Mouse (Mus musculus): ENCODE data around the gene Tspan5. TPM values are rescaled to one million over a fixed set of nuclear protein-coding genes. Genes with fewer than 3 reads are reported as not detected.

Tspan5 gene
- total RNA-seq, 2 experiments from 2014 or later, result 201 to 205 TPM

DNA sequence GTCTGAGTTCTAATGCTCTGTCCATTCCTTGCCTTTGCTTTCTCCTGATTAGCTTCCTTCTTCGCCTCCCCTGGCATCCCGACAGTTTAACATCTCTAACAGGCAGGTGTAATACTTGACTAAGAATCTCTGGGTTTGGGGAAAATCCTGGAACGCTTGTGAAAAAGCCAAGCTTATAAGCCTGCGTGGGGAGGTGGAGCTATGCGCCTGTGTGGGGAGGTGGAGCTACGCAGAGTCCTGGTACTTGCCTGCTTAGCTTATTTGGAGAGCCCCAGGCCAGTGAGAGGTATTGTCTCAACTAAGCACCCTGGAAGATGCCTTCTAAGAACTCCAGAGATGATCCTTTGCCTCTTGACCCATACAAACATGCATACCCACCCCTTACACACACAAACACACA lies 95.7 kb downstream of the Tspan5 start:
- no peak for DNase-seq (ENCODE audit: extremely low spot score in 1 of 2, low spot score in 1 of 2)

DNA sequence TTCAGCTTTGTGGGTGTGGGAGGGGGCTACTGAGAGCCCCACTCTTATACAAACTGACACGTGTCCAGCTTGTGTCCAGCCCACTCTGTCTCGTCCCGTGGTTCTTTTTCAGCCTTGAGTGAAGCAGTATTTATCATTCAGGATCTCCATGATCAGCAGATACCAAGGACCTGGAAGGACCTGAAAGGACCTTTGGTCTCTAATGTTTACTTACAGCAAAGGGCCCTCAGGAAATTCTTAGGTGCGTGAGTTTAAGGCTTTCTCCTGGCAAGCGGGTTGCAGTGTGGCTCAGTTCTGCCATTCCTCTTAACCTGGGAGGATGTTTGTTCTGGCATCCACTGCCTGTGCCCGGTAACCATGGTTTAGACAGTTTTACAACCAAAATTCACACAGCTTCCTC lies 97.7 kb downstream of the Tspan5 start:
- no peak for DNase-seq (ENCODE audit: extremely low spot score in 1 of 2, low spot score in 1 of 2)

GRCm38 (mm10) chr3:138841288-138841687 lies 99.3 kb downstream of the Tspan5 start:
- no peak for DNase-seq (ENCODE audit: extremely low spot score in 1 of 2, low spot score in 1 of 2)

GRCm38 (mm10) chr3:138843180-138843579 lies 101.2 kb downstream of the Tspan5 start:
- no peak for DNase-seq (ENCODE audit: extremely low spot score in 1 of 2, low spot score in 1 of 2)

- DNase-seq (ENCODE audit: extremely low spot score in 1 of 2, low spot score in 1 of 2), result no peak
Measured at GRCm38 (mm10) chr3:138843641-138844040, 101.6 kb downstream of the Tspan5 start.

GRCm38 (mm10) chr3:138845820-138846219 lies 103.8 kb downstream of the Tspan5 start:
- no peak for DNase-seq (ENCODE audit: extremely low spot score in 1 of 2, low spot score in 1 of 2)

GRCm38 (mm10) chr3:138847809-138848208 lies 105.8 kb downstream of the Tspan5 start:
- no peak for DNase-seq (ENCODE audit: extremely low spot score in 1 of 2, low spot score in 1 of 2)

GRCm38 (mm10) chr3:138849755-138850301 lies 107.8 kb downstream of the Tspan5 start:
- no peak for DNase-seq (ENCODE audit: extremely low spot score in 1 of 2, low spot score in 1 of 2)

- no peak for DNase-seq (ENCODE audit: extremely low spot score in 1 of 2, low spot score in 1 of 2)
Measured at GRCm38 (mm10) chr3:138851876-138852275, 109.9 kb downstream of the Tspan5 start.

DNA sequence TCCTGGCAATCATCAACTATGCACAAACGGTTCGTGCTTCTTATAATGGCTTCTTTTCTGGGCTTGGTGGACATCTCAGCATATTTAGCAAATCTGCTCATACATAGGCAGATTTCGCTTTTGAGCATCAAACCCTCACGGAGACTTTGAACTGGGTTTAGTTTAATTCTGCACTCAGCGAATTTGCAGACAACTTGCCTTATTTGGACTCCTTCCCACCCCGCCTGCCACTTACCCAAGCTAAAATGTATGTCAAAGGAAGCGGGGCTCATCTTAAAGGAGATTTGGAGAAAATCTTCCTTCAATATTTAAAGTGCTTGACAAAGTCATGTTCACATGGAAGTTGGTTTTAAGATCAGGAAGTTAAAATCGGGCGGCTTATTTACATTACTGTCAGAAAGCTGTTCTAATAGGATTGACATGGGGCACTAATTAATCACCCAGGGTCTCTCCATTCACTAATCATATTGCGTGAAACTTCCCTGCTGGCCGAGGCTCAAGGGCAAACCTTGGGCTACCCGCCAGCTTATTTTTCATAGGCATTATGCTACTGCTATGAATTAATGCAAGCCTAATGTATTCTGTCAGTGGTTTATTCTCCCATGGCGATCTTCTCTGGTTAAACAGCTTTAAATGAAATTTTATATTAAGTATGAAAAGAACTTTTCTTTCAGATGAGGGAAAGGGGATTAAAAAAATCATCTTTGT lies 111.1 kb downstream of the Tspan5 start:
- DNase-seq (ENCODE audit: extremely low spot score in 1 of 2, low spot score in 1 of 2), result no peak

DNA sequence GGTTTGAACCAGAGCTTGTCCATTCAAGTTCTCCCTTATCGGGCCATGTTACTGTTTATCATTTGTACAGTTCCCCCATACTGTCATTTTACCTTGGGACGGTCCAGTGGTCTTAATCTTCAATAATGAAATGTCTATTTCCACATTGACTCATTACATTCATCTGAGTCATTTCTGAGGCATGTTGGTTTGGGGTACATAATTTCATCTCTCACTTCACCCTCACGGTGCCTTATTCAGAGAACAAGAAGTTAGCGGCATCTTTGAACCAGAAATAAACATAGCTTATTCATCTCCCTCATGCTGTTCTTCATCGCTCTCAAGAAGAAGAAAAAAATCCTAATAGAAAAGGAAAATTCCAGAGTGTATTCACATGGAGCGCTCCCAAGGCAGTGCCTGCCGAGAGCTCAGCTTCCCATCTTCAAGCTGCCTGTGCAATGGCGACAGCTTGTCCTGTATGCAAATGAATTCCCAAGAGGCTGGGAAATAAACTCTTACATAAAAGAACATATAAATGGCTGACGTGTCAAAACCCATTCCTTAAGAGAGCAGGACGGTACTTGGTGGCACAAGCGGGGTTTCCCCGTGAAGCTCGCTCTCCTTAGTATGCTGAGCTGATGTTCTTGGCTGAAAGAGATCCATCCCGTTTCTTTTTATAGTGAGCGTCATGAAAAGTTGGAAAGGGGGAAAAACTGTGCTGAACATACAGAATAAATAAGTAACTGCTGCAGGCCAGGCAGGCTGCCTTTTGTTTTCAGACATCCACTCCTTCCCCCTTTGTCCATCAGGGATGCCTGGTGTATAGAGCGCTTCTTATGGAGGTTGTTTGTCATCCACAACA lies 112.2 kb downstream of the Tspan5 start:
- no peak for DNase-seq (ENCODE audit: extremely low spot score in 1 of 2, low spot score in 1 of 2)

DNA sequence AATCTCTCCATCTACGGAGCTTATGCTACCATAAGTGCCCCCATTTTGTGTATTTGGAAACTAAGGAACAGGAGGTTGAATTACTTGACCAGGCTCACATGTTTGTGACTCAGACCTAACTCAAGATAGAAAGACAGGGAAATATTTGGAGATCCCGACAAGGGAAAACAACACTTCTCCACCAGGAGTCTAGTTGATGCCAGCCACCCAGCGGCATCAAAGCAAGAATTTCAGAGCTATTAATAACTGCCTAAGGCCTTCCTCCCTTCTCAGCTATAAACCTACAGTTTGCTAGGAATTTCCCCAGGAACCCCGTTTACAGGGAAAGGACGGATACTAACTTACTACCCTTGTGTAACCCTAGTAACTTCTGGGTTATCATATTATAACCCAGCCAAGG lies 113.4 kb downstream of the Tspan5 start:
- no peak for DNase-seq (ENCODE audit: extremely low spot score in 1 of 2, low spot score in 1 of 2)

GRCm38 (mm10) chr3:138856946-138857345 lies 115.0 kb downstream of the Tspan5 start:
- no peak for DNase-seq (ENCODE audit: extremely low spot score in 1 of 2, low spot score in 1 of 2)

DNA sequence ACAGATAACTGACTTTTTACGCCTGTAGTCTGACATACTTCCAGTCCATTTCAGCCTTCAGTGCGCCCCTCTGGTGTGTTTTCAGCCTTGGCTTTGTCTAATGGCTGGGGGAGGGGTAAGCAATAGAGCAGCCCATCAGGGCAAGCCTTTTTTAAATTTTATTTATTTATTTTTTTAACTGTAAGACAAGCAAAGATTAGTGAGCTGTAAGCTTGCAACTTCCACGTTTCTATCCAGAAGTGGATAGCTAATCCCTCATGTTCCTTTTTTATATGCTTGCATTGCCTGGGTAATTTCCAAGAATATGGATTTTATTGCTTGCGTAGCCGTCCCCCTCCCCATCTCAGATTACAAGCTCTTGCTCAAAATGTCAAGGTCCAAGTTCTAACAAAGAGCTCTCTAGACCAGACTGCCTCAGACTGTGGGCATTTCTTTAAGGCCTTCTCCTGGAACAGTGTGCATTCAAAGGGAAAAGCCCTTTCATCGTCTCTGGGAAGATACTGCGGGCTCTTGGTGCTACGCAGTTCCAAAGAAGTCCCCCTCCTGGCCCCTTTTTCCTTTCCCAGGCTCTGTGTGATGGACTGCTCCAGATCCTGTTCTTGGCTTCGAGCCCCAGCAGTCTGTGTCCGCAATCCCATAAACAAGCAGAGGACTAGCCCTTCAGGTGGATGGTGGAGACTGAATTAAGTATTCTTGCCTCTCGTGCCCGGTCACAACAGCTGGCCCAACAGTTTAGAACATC lies 116.0 kb downstream of the Tspan5 start:
- no peak for DNase-seq (ENCODE audit: extremely low spot score in 1 of 2, low spot score in 1 of 2)

DNA sequence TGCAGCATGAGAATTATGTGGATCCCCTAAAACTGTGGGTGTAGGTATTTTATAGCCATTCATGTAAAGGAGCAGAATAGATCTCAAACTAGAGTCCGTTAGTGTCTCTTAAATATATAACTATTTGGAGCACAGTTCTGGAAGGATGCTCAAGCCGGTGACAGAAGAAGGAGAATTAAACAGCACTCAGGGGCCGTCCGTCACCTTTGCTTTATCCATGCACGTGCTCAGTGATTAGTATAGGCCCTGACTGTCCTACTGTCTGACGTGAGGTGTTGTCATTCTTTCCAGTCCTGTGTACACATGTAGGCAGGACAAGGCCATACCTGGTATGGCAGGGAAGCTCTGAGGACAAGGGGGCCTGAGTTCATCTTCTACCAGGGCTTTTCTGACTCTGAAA lies 116.7 kb downstream of the Tspan5 start:
- DNase-seq (ENCODE audit: extremely low spot score in 1 of 2, low spot score in 1 of 2), result no peak

DNA sequence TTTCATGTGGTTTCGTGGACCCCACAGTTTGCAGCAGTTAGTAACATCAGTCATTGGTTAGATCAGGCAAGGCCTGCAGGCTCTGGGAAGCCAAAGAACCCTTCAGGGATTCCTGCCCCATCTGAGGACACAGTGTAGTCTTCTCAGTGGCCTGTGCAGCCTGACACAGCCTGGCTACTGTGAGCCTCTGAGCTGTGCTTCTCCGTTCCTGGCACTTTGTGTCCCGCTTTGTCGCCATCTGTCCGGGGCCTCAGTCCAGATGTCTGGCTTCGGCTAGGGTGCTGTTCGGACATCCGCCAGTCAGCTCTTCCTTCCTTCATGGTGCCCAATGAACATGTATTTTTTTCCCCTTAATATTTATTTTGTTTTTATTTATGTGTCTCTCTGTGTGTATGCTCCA lies 117.2 kb downstream of the Tspan5 start:
- DNase-seq (ENCODE audit: extremely low spot score in 1 of 2, low spot score in 1 of 2), result no peak

DNA sequence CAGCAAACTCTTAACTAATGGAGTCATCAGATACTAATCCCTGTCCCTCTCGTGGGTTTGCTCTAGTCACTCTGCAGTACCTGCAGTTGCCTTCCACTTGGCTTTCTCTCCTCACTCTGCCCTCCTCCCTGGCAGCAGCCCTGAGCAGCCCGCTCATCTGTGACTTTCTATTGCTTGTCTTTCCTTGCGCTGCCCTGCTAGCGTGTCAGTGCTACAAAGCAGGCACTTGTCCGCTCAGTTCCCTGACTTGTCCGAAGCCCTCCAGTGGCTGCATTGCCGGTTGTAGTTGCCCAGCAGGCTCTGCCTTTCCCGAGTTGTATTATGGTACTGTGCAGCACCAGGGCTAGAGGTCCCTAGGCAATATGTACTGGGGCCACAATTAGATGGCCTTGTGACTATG lies 117.7 kb downstream of the Tspan5 start:
- DNase-seq (ENCODE audit: extremely low spot score in 1 of 2, low spot score in 1 of 2), result no peak

DNA sequence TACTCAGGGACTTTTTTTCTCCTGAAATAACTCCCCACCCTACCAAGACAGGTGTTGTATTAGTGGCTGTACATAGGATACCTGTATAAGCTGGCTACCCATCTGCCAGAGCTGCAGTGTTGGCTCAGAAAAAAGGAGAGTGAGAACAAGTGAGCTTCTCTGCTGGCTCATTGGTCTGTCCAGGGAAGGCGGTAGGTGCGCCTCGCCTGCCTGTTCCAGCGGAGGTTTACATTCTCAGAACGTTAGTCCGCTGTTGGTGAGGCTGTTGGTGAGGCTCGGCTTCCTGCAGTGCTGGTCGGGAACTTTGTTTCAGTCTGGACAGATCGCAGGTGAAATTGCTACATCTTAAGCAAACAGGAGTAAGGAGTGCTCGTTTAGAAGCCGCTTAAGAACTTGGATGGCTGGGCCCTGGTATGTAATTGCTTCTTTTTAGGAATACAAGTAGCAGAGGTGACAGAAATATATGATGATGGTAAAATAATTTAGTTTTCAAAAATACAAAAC lies 118.3 kb downstream of the Tspan5 start:
- no peak for DNase-seq (ENCODE audit: extremely low spot score in 1 of 2, low spot score in 1 of 2)

- DNase-seq (ENCODE audit: extremely low spot score in 1 of 2, low spot score in 1 of 2), result no peak
Measured at GRCm38 (mm10) chr3:138861032-138861431, 119.0 kb downstream of the Tspan5 start.

DNA sequence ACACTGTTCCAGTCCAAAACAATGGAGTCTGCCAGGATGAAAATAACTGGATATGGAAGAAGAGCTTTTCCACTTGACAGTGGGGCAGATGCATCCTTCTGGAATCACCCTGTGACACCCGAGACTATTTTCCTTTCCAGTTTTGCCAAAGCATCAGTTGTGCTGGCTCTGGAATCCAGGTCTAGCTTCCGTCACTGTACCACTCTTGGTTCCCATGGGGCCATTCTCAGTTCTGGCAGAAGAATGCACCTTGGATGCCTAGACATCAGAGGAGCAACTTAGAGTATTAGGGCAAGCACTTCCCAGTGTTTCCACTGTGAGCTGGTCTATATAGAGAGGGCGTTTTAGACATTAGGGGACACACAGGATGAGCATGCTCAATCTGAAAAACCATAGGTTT lies 119.6 kb downstream of the Tspan5 start:
- DNase-seq (ENCODE audit: extremely low spot score in 1 of 2, low spot score in 1 of 2), result no peak

GRCm38 (mm10) chr3:138864166-138864648 lies 122.2 kb downstream of the Tspan5 start:
- DNase-seq (ENCODE audit: extremely low spot score in 1 of 2, low spot score in 1 of 2), result no peak

Measured in layer of hippocampus, postnatal 25 days (tissue).